Mouse (Mus musculus): ENCODE measurements around the gene Stard13.

Stard13 gene

DNA sequence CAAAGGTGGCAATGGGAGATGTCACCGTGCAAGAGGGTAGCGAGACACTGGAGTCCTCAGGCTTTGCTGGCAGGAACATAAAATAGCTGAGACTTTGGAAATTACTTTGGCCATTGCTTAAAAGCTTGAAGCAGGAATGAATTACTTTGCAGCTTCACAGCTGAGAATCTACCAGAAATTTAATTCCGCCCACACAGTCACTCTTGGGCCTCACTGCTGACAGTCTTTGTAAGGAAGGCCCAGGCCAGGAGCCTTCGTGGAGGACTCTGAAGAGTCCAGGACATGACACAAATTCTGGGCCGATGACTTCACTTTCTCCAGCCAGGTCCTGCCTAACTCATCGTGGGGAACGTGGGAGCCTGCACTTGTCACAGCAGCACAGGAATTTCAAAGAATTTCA, 211.6 kb downstream of the Stard13 start:
- no peak for DNase-seq (ENCODE audit: low read depth, low spot score)

DNA sequence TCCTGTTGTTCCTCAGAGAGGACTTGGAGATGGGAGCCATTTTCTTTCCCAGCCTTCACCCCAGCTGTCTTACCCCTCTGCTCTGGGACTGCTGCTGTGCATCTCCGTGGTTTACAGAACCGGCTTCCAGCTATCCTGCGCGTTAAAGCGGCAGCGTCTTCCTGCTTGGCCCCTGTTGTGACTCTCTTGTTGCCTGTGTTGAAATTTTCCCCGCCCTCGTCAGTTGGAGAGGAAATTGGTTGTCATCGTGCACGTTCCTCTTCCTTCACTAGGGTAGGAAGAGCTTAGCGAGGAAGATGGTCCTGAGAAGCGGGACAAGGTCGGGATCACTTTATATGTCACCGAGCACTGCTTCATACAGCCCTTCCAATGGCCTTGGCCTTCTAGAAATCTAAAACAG, 212.8 kb downstream of the Stard13 start:
- DNase-seq (ENCODE audit: low read depth, low spot score): no peak

DNA sequence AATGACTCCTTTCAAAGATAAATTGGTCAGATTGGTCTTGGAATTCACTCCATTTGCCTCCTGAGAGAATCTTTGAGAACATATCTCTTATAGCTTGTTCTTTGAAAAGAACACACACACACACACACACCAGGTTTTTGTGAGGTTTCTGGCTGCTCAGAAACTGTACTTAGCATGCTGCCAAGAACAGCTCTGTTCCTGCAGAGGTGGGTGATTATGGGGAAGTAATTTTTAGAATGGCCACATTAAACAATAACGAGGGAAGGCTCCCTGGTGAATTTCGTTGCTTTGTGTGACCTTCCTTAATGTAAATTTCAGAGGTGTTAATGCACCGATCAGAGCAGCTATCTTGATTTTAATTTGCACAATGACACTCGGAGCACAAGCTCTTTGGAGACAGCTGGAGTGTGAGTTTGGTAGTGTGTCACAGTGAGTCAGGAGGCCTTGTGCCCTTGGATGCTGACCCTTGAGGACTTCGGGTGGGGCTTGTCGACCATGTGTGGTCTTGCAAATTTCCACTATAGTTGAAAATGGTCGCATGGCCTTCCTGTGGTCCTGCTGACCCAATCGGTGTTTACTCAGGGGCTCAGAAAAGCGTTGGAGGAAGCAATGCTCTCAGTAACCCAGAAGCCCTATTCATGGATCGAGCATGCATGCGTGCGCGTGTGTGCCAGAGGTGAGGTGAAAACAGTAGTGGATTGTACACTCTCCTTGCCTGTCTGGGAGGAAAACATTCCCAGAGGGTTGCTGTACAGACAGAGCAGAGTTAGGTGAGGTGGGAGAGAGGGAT, 213.4 kb downstream of the Stard13 start:
- no peak for DNase-seq (ENCODE audit: low read depth, low spot score)

DNA sequence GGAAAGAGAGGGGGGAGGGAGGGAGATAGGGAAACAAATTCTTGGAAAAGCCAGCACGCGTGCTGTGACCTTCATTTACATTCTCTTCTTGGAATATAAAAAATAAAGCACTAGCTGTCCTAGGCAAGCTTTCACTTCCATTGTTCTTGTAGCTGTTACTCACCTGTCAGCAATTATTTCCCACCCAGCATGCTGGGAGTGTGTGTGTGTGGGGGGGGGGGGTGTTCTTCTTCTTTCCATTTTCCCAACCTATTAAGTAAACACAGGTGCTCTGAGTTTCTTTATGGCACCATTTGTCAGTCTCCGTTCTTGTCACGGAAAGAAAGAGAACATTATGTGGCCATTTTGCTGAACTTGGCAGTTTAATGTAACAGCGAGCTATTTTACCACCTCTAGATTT, 214.7 kb downstream of the Stard13 start:
- DNase-seq (ENCODE audit: low read depth, low spot score): no peak

DNA sequence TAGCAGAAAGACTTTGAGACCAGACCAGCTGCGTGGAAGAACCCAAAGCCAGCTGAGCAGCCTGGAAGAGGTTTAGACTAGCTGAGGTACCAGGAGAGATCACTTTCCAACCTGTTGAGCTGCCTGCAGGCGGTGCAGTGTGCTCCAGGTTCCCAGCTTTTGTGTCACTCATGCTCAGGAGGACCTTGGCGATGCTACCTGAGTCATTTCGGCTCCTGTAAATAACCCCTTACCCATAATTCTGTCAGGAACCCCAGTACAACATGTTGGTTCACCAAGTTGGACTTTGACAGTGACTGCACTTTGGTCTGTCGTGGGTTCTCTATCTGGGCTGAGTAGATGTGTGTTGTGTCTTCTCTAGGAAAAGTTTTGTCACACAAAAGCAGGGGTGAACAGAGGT, 215.2 kb downstream of the Stard13 start:
- DNase-seq (ENCODE audit: low read depth, low spot score): no peak

DNA sequence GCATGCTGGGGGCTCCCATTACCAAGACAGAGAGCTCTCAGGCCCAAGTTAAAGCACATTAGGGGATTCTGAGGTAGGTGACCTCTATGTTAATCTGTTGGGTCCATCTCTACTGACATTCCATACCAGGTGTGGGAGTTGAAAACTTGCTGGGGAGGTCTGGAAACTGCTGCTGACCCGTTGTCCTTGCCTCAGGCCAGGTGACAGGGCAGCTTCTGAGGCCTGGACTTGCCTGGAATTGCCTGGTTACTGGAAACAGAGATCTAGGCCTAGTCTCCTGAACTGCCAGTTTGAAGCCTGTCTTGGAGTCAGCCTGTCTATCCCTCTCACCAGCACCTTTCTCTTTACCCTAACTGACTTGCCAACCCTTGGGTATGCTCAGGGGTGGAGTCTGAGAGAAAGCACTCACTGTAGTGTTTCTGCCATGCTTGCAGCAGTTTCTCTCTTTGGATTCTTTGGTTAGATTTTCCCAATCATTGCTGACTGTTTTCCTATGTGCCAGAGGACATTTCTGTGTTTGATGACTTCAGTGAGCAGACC, 229.3 kb downstream of the Stard13 start:
- no peak for DNase-seq (ENCODE audit: low read depth, low spot score)

DNA sequence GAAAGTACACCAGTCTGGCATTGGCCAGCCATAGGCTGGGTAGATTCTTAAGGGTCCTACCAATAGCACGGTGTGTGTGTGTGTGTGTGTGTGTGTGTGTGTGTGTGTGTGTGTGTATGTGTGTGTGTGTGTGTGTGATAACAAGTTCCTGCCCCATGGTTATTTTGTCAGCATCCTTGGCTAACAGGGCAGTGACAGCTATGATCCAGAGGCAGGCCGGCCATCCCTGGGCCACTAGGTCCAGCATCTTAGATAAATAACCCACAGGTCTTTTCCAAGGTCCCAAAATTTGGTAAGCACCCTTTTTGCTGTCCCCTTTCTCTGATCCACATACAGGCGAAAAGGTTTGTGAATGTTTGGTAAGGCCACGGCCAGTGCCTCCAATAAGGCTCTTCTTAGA, 231.6 kb downstream of the Stard13 start:
- DNase-seq (ENCODE audit: low read depth, low spot score): no peak

DNA sequence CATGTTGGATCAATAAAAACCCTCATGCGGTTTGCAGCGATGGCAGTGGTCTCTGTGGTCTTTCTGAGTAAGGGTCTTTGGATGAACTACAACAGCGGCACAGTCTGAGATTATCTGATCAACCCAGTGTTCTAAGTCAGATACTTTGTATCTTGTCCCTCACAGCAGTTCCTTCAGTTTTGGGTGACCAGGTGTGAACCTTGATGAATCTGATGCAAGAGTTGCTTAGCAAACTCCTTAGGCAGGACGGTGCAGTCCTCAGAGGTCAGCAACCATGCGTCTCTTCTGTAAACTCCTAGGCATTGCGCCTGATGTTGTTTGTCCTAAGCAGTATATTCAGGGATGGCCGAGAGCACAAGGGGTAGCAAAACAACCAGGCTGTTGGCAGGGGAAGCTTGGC, 232.5 kb downstream of the Stard13 start:
- DNase-seq (ENCODE audit: low read depth, low spot score): no peak

DNA sequence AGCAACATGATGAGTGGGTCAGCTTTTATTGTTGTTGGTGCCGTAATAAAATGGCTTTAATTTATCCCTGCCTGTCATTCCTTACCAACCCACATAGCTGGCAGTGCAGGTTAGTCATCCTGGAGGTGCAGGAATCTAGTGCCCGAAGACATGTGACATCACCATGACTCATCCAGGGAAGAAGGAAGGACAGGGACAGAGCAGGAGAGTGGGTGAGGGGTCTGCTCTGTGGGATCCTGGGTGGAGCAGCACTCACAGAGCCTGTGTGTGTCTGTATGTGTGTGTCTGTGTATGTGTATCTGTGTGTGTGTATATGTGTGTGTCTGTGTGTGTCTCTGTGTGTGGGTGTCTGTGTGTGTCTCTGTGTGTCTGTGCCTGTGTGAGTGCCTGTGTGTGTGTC, 237.1 kb downstream of the Stard13 start:
- DNase-seq (ENCODE audit: low read depth, low spot score): no peak

DNA sequence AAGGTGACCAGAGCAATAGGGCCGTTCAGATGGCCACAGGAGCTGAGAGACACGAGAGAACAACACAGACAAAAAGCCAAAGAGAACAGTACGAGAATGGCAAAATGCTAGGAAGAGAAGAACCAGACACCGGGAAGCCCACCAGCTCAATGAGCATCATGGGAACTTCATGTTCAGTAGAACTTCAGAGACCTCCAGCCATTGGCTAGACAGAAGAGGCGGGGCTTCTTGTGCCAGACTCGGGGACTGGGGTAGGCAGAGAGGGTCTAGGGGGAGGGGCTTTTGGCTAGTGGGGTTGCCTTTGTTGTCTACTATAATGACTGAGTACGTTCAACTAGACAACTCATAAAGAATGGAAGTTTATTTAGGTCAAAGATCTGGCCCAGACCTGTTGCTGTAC, 239.5 kb downstream of the Stard13 start:
- no peak for DNase-seq (ENCODE audit: low read depth, low spot score)
